Mouse (Mus musculus): ENCODE data around the gene Tmed10. TPM values are rescaled to one million over a fixed set of nuclear protein-coding genes. Genes with fewer than 3 reads are reported as not detected.

Tmed10 gene
- polyA plus RNA-seq, 1 experiment from 2014 or later, result 225 TPM

- Histone ChIP-seq H3K9me3 (no peaks in the 10 kb centered on the region), H3K36me3 (no peaks in the 10 kb centered on the region), H3K27ac (replicated peaks) (no peak overlapping the region), H3K4me2 (replicated peaks) (no peak overlapping the region), H3K9ac (replicated peaks) (no peak overlapping the region), H3K27me3 (no peaks in the 10 kb centered on the region), H3K4me1 (no peaks in the 10 kb centered on the region), H3K4me3 (no peak overlapping the region)
- 86% methylated on average over 7 of the region's 7 CpGs for WGBS
- no peak for ATAC-seq (ENCODE audit: low FRiP score, low read depth)
Measured at GRCm38 (mm10) chr12:85391148-85391547, 16.5 kb upstream of the Tmed10 start.

GRCm38 (mm10) chr12:85389204-85390185 is 14.8 kb upstream of the Tmed10 start:
- H3K27me3 ChIP-seq, result no peaks in the 10 kb centered on the region
- WGBS, result 83% methylated on average over 15 of the region's 15 CpGs
- no peak overlapping the region for H3K27ac ChIP-seq (replicated peaks)
- no peaks in the 10 kb centered on the region for H3K36me3 ChIP-seq
- H3K4me2 ChIP-seq (replicated peaks), result no peak overlapping the region
- no peak overlapping the region for H3K9ac ChIP-seq (replicated peaks)
- ATAC-seq (ENCODE audit: low FRiP score, low read depth), result no peak
- no peaks in the 10 kb centered on the region for H3K9me3 ChIP-seq
- H3K4me3 ChIP-seq, result no peak overlapping the region
- H3K4me1 ChIP-seq, result no peaks in the 10 kb centered on the region

- WGBS, result 64% methylated on average over 5 of the region's 5 CpGs
- Histone ChIP-seq H3K9ac (replicated peaks) (no peak overlapping the region), H3K27me3 (no peaks in the 10 kb centered on the region), H3K4me1 (no peaks in the 10 kb centered on the region), H3K27ac (replicated peaks) (no peak overlapping the region), H3K4me3 (no peak overlapping the region), H3K36me3 (no peaks in the 10 kb centered on the region), H3K4me2 (replicated peaks) (no peak overlapping the region), H3K9me3 (no peaks in the 10 kb centered on the region)
- ATAC-seq (ENCODE audit: low FRiP score, low read depth), result no peak
Measured at GRCm38 (mm10) chr12:85385995-85386375, 11.3 kb upstream of the Tmed10 start.

GRCm38 (mm10) chr12:85385329-85385994 is 10.8 kb upstream of the Tmed10 start:
- Histone ChIP-seq H3K9me3 (no peaks in the 10 kb centered on the region), H3K9ac (replicated peaks) (no peak overlapping the region), H3K4me1 (no peaks in the 10 kb centered on the region), H3K4me2 (replicated peaks) (no peak overlapping the region), H3K27ac (replicated peaks) (no peak overlapping the region), H3K4me3 (no peak overlapping the region), H3K27me3 (no peaks in the 10 kb centered on the region; the same call in 1 of the 2 replicates), H3K36me3 (no peaks in the 10 kb centered on the region)
- ATAC-seq (ENCODE audit: low FRiP score, low read depth), result no peak
- WGBS, result 80% methylated on average over 10 of the region's 10 CpGs

DNA sequence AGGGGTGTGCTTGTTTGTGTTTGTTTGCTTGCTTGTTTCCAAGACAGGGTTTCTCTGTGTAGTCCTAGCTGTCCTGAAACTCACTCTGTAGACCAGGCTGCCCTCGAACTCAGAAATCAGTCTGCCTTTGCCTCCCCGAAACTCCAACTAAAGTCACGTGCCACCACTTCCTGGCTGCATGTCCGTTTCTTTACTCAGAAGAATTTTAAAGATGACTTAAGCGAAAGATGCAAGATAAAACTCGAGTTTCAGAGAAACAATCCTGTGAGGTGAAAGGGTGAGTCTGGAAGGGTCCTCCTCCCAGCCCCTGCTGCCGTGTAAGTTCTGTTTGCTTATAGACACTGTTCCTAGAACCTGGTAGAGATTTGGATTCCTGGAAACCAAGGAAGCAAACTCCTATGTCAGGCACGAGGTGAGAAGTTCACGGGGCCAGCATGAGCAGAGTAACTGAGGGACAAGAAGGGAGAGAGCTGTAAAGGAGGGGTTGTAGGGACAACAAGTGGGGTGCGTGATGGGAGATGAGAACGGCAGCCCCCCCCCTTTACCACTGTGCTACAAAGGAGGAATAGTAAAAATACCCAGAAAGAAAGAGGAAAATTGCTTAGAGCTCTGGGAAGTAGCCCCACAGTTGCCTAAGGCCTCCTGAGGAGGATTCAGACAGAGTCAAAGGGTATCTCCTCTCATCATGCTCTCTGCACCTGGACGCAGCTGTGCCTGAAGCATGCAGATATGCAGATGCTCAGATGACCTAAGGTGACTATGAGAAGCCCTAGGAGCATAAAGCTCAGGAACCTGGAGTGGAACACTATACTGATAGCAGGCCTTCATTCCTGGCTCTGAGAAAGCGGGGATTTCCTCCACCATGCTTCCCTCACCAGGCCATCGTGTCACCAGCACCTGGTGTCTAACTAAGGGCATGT is 8.4 kb upstream of the Tmed10 start:
- H3K27me3 ChIP-seq, result no peaks in the 10 kb centered on the region; the same call in 1 of the 2 replicates
- WGBS, result 79% methylated on average over 14 of the region's 14 CpGs
- no peaks in the 10 kb centered on the region for H3K9me3 ChIP-seq
- H3K9ac ChIP-seq (replicated peaks), result no peak overlapping the region
- H3K36me3 ChIP-seq, result no peaks in the 10 kb centered on the region
- no peak overlapping the region for H3K27ac ChIP-seq (replicated peaks)
- no peaks in the 10 kb centered on the region for H3K4me1 ChIP-seq
- no peak for ATAC-seq (ENCODE audit: low FRiP score, low read depth)
- H3K4me3 ChIP-seq, result no peak overlapping the region
- no peak overlapping the region for H3K4me2 ChIP-seq (replicated peaks)

GRCm38 (mm10) chr12:85381570-85381969 is 6.9 kb upstream of the Tmed10 start:
- H3K9me3 ChIP-seq, result no peaks in the 10 kb centered on the region
- H3K4me3 ChIP-seq, result no peak overlapping the region
- H3K4me1 ChIP-seq, result no peaks in the 10 kb centered on the region
- no peaks in the 10 kb centered on the region; the same call in 1 of the 2 replicates for H3K27me3 ChIP-seq
- 91% methylated on average over 6 of the region's 6 CpGs for WGBS
- no peaks in the 10 kb centered on the region for H3K36me3 ChIP-seq
- no peak overlapping the region for H3K4me2 ChIP-seq (replicated peaks)
- ATAC-seq (ENCODE audit: low FRiP score, low read depth), result no peak
- H3K27ac ChIP-seq (replicated peaks), result no peak overlapping the region
- no peak overlapping the region for H3K9ac ChIP-seq (replicated peaks)

DNA sequence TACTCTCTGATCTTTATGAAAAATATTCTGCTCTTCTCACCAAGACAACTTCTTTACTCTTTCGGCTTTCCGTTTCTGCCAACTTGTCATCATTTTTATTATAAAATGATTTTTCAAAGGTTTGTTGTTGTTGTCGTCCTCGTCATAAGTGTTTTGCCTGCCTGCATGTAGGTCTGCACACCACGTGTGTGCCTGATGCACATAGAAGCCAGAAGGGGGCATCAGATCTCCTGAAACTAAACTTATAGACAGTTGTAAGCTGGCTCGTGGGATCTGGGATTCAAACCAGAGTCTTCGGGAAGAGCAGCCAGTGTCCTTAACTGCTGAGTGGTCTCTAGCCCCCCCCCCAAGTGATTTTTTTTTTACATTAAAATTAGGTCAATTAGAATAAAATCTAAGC is 6.3 kb upstream of the Tmed10 start:
- Histone ChIP-seq H3K9ac (replicated peaks) (no peak overlapping the region), H3K9me3 (no peaks in the 10 kb centered on the region), H3K4me1 (no peaks in the 10 kb centered on the region), H3K36me3 (no peaks in the 10 kb centered on the region), H3K27ac (replicated peaks) (no peak overlapping the region), H3K4me2 (replicated peaks) (no peak overlapping the region), H3K27me3 (no peaks in the 10 kb centered on the region; the same call in 1 of the 2 replicates), H3K4me3 (no peak overlapping the region)
- ATAC-seq (ENCODE audit: low FRiP score, low read depth), result no peak
- 71% methylated on average over 7 of the region's 7 CpGs for WGBS

GRCm38 (mm10) chr12:85380308-85380707 is 5.7 kb upstream of the Tmed10 start:
- Histone ChIP-seq H3K36me3 (no peaks in the 10 kb centered on the region), H3K9me3 (no peaks in the 10 kb centered on the region), H3K4me1 (no peaks in the 10 kb centered on the region), H3K27ac (replicated peaks) (no peak overlapping the region), H3K9ac (replicated peaks) (no peak overlapping the region), H3K4me2 (replicated peaks) (no peak overlapping the region), H3K27me3 (no peaks in the 10 kb centered on the region; the same call in 1 of the 2 replicates), H3K4me3 (no peak overlapping the region)
- WGBS, result 79% methylated on average over 1 of the region's 1 CpGs
- no peak for ATAC-seq (ENCODE audit: low FRiP score, low read depth)

- no peaks in the 10 kb centered on the region for H3K9me3 ChIP-seq
- H3K9ac ChIP-seq (replicated peaks), result no peak overlapping the region
- no peak overlapping the region for H3K4me3 ChIP-seq
- no peak for ATAC-seq (ENCODE audit: low FRiP score, low read depth)
- peaks cover 5% of the 10 kb centered on the region for H3K4me1 ChIP-seq
- no peak overlapping the region for H3K4me2 ChIP-seq (replicated peaks)
- no peaks in the 10 kb centered on the region for H3K36me3 ChIP-seq
- no peak overlapping the region for H3K27ac ChIP-seq (replicated peaks)
- H3K27me3 ChIP-seq, result no peaks in the 10 kb centered on the region; the same call in 1 of the 2 replicates
- 80% methylated on average over 2 of the region's 2 CpGs for WGBS
Measured at GRCm38 (mm10) chr12:85378271-85378670, 3.6 kb upstream of the Tmed10 start.

- no peaks in the 10 kb centered on the region for H3K27me3 ChIP-seq
- H3K36me3 ChIP-seq, result no peaks in the 10 kb centered on the region
- 1% methylated on average over 51 of the region's 53 CpGs for WGBS
- H3K4me2 ChIP-seq (replicated peaks), result peak overlapping the region; percentile 63
- H3K9me3 ChIP-seq, result no peaks in the 10 kb centered on the region
- H3K27ac ChIP-seq (replicated peaks), result peak overlapping the region; percentile 70
- H3K4me1 ChIP-seq, result peaks cover 15% of the 10 kb centered on the region
- H3K9ac ChIP-seq (replicated peaks), result peak overlapping the region; percentile 93
- peak overlapping the region; percentile 90 for H3K4me3 ChIP-seq
- ATAC-seq (ENCODE audit: low FRiP score, low read depth), result peak; percentile 64
Measured at GRCm38 (mm10) chr12:85373591-85374560, 771 bp downstream of the Tmed10 start.

Measured in midbrain, embryonic 12.5 days (tissue).